Mouse (Mus musculus): ENCODE measurements around the gene Ubap2l. TPM values are rescaled to one million over a fixed set of nuclear protein-coding genes. Genes with fewer than 3 reads are reported as not detected.

Gene Ubap2l
- polyA plus RNA-seq, 1 experiment from 2014 or later, result 148 TPM

GRCm38 (mm10) chr3:89997791-89998495, 54.5 kb downstream of the Ubap2l start:
- peaks cover 11% of the 10 kb centered on the region for H3K4me1 ChIP-seq (replicated peaks; ENCODE audit: control insufficient read depth, insufficient read depth, low read length)
- WGBS, result 13% methylated on average over 21 of the region's 23 CpGs
- H3K27ac ChIP-seq, result peak overlapping the region; percentile 91
- H3K4me2 ChIP-seq (replicated peaks), result peak overlapping the region; percentile 70
- H3K27me3 ChIP-seq (ENCODE audit: control insufficient read depth, insufficient read depth, low read length), result no peaks in the 10 kb centered on the region
- peaks cover 56% of the 10 kb centered on the region for H3K36me3 ChIP-seq (replicated peaks; ENCODE audit: control insufficient read depth, insufficient read depth)
- DNase-seq (ENCODE audit: low spot score) (peak; percentile 27), ATAC-seq (ENCODE audit: low FRiP score) (peak; percentile 61)
- H3K4me3 ChIP-seq (replicated peaks; ENCODE audit: low read length), result peak overlapping the region; percentile 72
- H3K9me3 ChIP-seq (ENCODE audit: control insufficient read depth, low read length), result no peaks in the 10 kb centered on the region
- H3K9ac ChIP-seq, result peak overlapping the region; percentile 66

GRCm38 (mm10) chr3:89994807-89995515, 57.5 kb downstream of the Ubap2l start:
- no peaks in the 10 kb centered on the region for H3K9me3 ChIP-seq (ENCODE audit: control insufficient read depth, low read length)
- no peak for DNase-seq (ENCODE audit: low spot score)
- H3K27me3 ChIP-seq (ENCODE audit: control insufficient read depth, insufficient read depth, low read length), result no peaks in the 10 kb centered on the region
- H3K4me1 ChIP-seq (replicated peaks; ENCODE audit: control insufficient read depth, insufficient read depth, low read length), result peaks cover 11% of the 10 kb centered on the region
- no peak overlapping the region for H3K27ac ChIP-seq
- 94% methylated on average over 5 of the region's 5 CpGs for WGBS
- no peak overlapping the region for H3K9ac ChIP-seq
- peaks cover 30% of the 10 kb centered on the region for H3K36me3 ChIP-seq (replicated peaks; ENCODE audit: control insufficient read depth, insufficient read depth)
- no peak overlapping the region for H3K4me3 ChIP-seq (replicated peaks; ENCODE audit: low read length)
- no peak overlapping the region for H3K4me2 ChIP-seq (replicated peaks)
- no peak for ATAC-seq (ENCODE audit: low FRiP score)

- H3K9me3 ChIP-seq (ENCODE audit: control insufficient read depth, low read length), result no peaks in the 10 kb centered on the region
- ATAC-seq (ENCODE audit: low FRiP score) (no peak), DNase-seq (ENCODE audit: low spot score) (no peak)
- H3K27me3 ChIP-seq (ENCODE audit: control insufficient read depth, insufficient read depth, low read length), result no peaks in the 10 kb centered on the region
- no peak overlapping the region for H3K4me2 ChIP-seq (replicated peaks)
- H3K27ac ChIP-seq, result no peak overlapping the region
- no peak overlapping the region for H3K9ac ChIP-seq
- no peak overlapping the region for H3K4me3 ChIP-seq (replicated peaks; ENCODE audit: low read length)
- no peaks in the 10 kb centered on the region for H3K4me1 ChIP-seq (replicated peaks; ENCODE audit: control insufficient read depth, insufficient read depth, low read length)
- 96% methylated on average over 4 of the region's 4 CpGs for WGBS
- H3K36me3 ChIP-seq (replicated peaks; ENCODE audit: control insufficient read depth, insufficient read depth), result no peaks in the 10 kb centered on the region; the same call in 1 of the 2 replicates
Observed at GRCm38 (mm10) chr3:89987822-89988221, 64.6 kb downstream of the Ubap2l start.

- Histone ChIP-seq H3K9me3 (ENCODE audit: control insufficient read depth, low read length) (no peaks in the 10 kb centered on the region), H3K27ac (no peak overlapping the region), H3K4me3 (replicated peaks; ENCODE audit: low read length) (no peak overlapping the region), H3K27me3 (ENCODE audit: control insufficient read depth, insufficient read depth, low read length) (no peaks in the 10 kb centered on the region), H3K4me2 (replicated peaks) (no peak overlapping the region), H3K4me1 (replicated peaks; ENCODE audit: control insufficient read depth, insufficient read depth, low read length) (no peaks in the 10 kb centered on the region), H3K36me3 (replicated peaks; ENCODE audit: control insufficient read depth, insufficient read depth) (no peaks in the 10 kb centered on the region), H3K9ac (no peak overlapping the region)
- DNase-seq (ENCODE audit: low spot score), result no peak
- 59% methylated on average over 3 of the region's 3 CpGs for WGBS
- no peak for ATAC-seq (ENCODE audit: low FRiP score)
Observed at GRCm38 (mm10) chr3:89987211-89987610, 65.2 kb downstream of the Ubap2l start.

- no peak overlapping the region for H3K9ac ChIP-seq
- 77% methylated on average over 5 of the region's 5 CpGs for WGBS
- no peaks in the 10 kb centered on the region for H3K27me3 ChIP-seq (ENCODE audit: control insufficient read depth, insufficient read depth, low read length)
- no peaks in the 10 kb centered on the region for H3K36me3 ChIP-seq (replicated peaks; ENCODE audit: control insufficient read depth, insufficient read depth)
- no peak overlapping the region for H3K4me3 ChIP-seq (replicated peaks; ENCODE audit: low read length)
- H3K27ac ChIP-seq, result no peak overlapping the region
- no peaks in the 10 kb centered on the region for H3K4me1 ChIP-seq (replicated peaks; ENCODE audit: control insufficient read depth, insufficient read depth, low read length)
- DNase-seq (ENCODE audit: low spot score), result no peak
- no peaks in the 10 kb centered on the region for H3K9me3 ChIP-seq (ENCODE audit: control insufficient read depth, low read length)
- no peak for ATAC-seq (ENCODE audit: low FRiP score)
- H3K4me2 ChIP-seq (replicated peaks), result no peak overlapping the region
Observed at GRCm38 (mm10) chr3:89982426-89982825, 70.0 kb downstream of the Ubap2l start.

GRCm38 (mm10) chr3:89976859-89977258, 75.6 kb downstream of the Ubap2l start:
- no peak for DNase-seq (ENCODE audit: low spot score)
- Histone ChIP-seq H3K9ac (no peak overlapping the region), H3K27me3 (ENCODE audit: control insufficient read depth, insufficient read depth, low read length) (no peaks in the 10 kb centered on the region), H3K4me2 (replicated peaks) (no peak overlapping the region), H3K36me3 (replicated peaks; ENCODE audit: control insufficient read depth, insufficient read depth) (no peaks in the 10 kb centered on the region), H3K27ac (no peak overlapping the region), H3K4me1 (replicated peaks; ENCODE audit: control insufficient read depth, insufficient read depth, low read length) (no peaks in the 10 kb centered on the region), H3K9me3 (ENCODE audit: control insufficient read depth, low read length) (no peaks in the 10 kb centered on the region), H3K4me3 (replicated peaks; ENCODE audit: low read length) (no peak overlapping the region)
- ATAC-seq (ENCODE audit: low FRiP score), result no peak

GRCm38 (mm10) chr3:89968509-89968908, 83.9 kb downstream of the Ubap2l start:
- H3K9me3 ChIP-seq (ENCODE audit: control insufficient read depth, low read length), result no peaks in the 10 kb centered on the region
- H3K9ac ChIP-seq, result no peak overlapping the region
- H3K4me1 ChIP-seq (replicated peaks; ENCODE audit: control insufficient read depth, insufficient read depth, low read length), result peaks cover 12% of the 10 kb centered on the region
- no peak overlapping the region for H3K4me2 ChIP-seq (replicated peaks)
- no peak overlapping the region for H3K27ac ChIP-seq
- DNase-seq (ENCODE audit: low spot score), result no peak
- H3K4me3 ChIP-seq (replicated peaks; ENCODE audit: low read length), result no peak overlapping the region
- 77% methylated on average over 7 of the region's 7 CpGs for WGBS
- no peak for ATAC-seq (ENCODE audit: low FRiP score)
- H3K27me3 ChIP-seq (ENCODE audit: control insufficient read depth, insufficient read depth, low read length), result no peaks in the 10 kb centered on the region
- no peaks in the 10 kb centered on the region for H3K36me3 ChIP-seq (replicated peaks; ENCODE audit: control insufficient read depth, insufficient read depth)

- Histone ChIP-seq H3K4me1 (replicated peaks; ENCODE audit: control insufficient read depth, insufficient read depth, low read length) (peaks cover 15% of the 10 kb centered on the region), H3K4me2 (replicated peaks) (no peak overlapping the region), H3K27me3 (ENCODE audit: control insufficient read depth, insufficient read depth, low read length) (no peaks in the 10 kb centered on the region), H3K9me3 (ENCODE audit: control insufficient read depth, low read length) (no peaks in the 10 kb centered on the region), H3K9ac (no peak overlapping the region), H3K36me3 (replicated peaks; ENCODE audit: control insufficient read depth, insufficient read depth) (no peaks in the 10 kb centered on the region), H3K4me3 (replicated peaks; ENCODE audit: low read length) (no peak overlapping the region), H3K27ac (no peak overlapping the region)
- ATAC-seq (ENCODE audit: low FRiP score) (no peak), DNase-seq (ENCODE audit: low spot score) (no peak)
- 69% methylated on average over 4 of the region's 4 CpGs for WGBS
Observed at GRCm38 (mm10) chr3:89966946-89967345, 85.5 kb downstream of the Ubap2l start.

GRCm38 (mm10) chr3:89965972-89966371, 86.5 kb downstream of the Ubap2l start:
- H3K4me3 ChIP-seq (replicated peaks; ENCODE audit: low read length), result no peak overlapping the region
- H3K27me3 ChIP-seq (ENCODE audit: control insufficient read depth, insufficient read depth, low read length), result no peaks in the 10 kb centered on the region
- no peak overlapping the region for H3K27ac ChIP-seq
- no peak overlapping the region for H3K9ac ChIP-seq
- 88% methylated on average over 5 of the region's 5 CpGs for WGBS
- ATAC-seq (ENCODE audit: low FRiP score) (no peak), DNase-seq (ENCODE audit: low spot score) (no peak)
- no peaks in the 10 kb centered on the region for H3K36me3 ChIP-seq (replicated peaks; ENCODE audit: control insufficient read depth, insufficient read depth)
- no peak overlapping the region for H3K4me2 ChIP-seq (replicated peaks)
- H3K4me1 ChIP-seq (replicated peaks; ENCODE audit: control insufficient read depth, insufficient read depth, low read length), result peaks cover 25% of the 10 kb centered on the region
- H3K9me3 ChIP-seq (ENCODE audit: control insufficient read depth, low read length), result no peaks in the 10 kb centered on the region

Measured in hindbrain, embryonic 14.5 days (tissue).